Mouse (Mus musculus): ENCODE measurements at regions not wholly inside any gene's neighbourhood (a gene's known extent, or its start where the extent isn't known, plus 50 kb on each side); places are given as distances from the start of the nearest gene placed in this dataset.

DNA sequence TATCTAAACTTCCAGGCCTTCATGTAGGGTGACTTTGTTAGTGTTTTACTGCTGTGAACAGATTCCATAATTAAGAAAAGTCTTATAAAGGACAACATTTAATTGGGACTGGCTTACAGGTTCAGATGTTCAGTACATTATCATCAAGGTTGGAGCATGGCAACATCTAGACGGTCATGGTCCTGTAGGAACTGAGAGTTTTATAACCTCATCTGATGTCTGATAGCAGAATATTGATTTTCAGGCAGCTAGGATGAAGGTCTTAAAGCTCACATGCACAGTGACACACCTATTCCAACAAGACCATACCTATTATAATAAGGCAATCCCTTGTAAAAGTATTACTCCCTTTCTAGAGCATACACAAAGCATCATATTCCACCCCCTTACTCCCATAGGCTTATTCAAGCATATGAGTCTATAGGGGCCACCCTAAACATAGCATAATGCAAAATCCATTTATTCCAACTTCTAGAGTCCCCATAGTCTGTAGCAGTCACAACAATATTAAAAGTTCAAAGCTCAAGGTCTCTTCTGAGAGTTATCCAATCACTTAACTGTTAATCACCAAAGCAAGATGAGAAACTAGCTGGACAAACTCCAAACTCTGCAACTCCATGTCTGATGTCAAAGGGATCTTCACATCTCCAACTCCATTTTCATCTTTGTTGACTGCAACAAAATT is 63.3 kb upstream of the Ccdc71l start:
- Histone ChIP-seq H3K79me2 (replicated peaks; ENCODE audit: control insufficient read depth, extremely low read depth, insufficient read depth, poor library complexity, severe bottlenecking) (no peaks in the 10 kb centered on the region), H3K4me2 (ENCODE audit: insufficient read depth, low read depth, poor library complexity, severe bottlenecking) (no peak overlapping the region), H3K27me3 (replicated peaks) (no peaks in the 10 kb centered on the region), H3K4me3 (replicated peaks in 1 of 3; ENCODE audit: low read depth in 2 of 3, low read length in 2 of 3, poor library complexity in 1 of 3) (no peak overlapping the region), H3K9ac (ENCODE audit: insufficient read depth, low read depth) (no peak overlapping the region), H3K9me3 (replicated peaks; ENCODE audit: low read length) (no peaks in the 10 kb centered on the region), H3K27ac (ENCODE audit: insufficient read depth, low read depth) (no peak overlapping the region), H3K36me3 (replicated peaks in 1 of 2; ENCODE audit: control insufficient read depth in 1 of 2, insufficient read depth in 1 of 2, low read length in 1 of 2) (no peaks in the 10 kb centered on the region), H3K4me1 (ENCODE audit: control insufficient read depth in 1 of 2, insufficient read depth in 2 of 2) (no peaks in the 10 kb centered on the region)
- in situ Hi-C loops (cut with MboI; ENCODE audit: low pct_ligation_motif_present, low pct_unique_long_range_greater_than_20kb, low sequenced_read_pairs) (no loop called here), dilution Hi-C loops (cut with MboI; ENCODE audit: extremely low pct_ligation_motif_present, extremely low pct_unique_long_range_greater_than_20kb, low sequenced_read_pairs) (no loop called here)
- DNase-seq (ENCODE audit: extremely low read depth): no peak
- TF ChIP-seq USF1 (IDR thresholded peaks at IDR 0.05; ENCODE audit: low read depth, low read length): no peak
- TF ChIP-seq USF2 (conservative IDR thresholded peaks at IDR 0.05; ENCODE audit: low read depth, low read length): no peak
- TF ChIP-seq SIN3A (IDR thresholded peaks at IDR 0.05; ENCODE audit: low read length): no peak
- no peak for TF ChIP-seq HCFC1 (IDR thresholded peaks at IDR 0.05; ENCODE audit: low read depth, low read length)
- TF ChIP-seq GABPA (IDR thresholded peaks at IDR 0.05; ENCODE audit: insufficient replicate concordance, low read depth, low read length): no peak

Measured in CH12.LX (cell line).